Mouse (Mus musculus) cerebellum, adult 2 months (tissue): ENCODE results near the gene Pnpla6. TPM values are rescaled to one million over a fixed set of nuclear protein-coding genes. Genes with fewer than 3 reads are reported as not detected.

Source experiments
- DNase-seq, 2 experiments: peaks; one replicate each; pipeline ENCODE4 v3.0.0; 2021
- H3K27ac ChIP-seq: fragments of 200-500 bp; 2 replicates; pipeline ENCODE4 v1.5.1; 2012; ENCODE audit warnings: low read length, control low read depth, inconsistent platforms; ENCODE audit not compliant: insufficient read depth
- H3K27me3 ChIP-seq: fragments of 200-500 bp; 2 replicates; pipeline ENCODE4 v1.6.1; 2012; ENCODE audit warnings: inconsistent platforms, mild to moderate bottlenecking, low read length, moderate library complexity; ENCODE audit not compliant: control insufficient read depth, insufficient read depth
- H3K4me1 ChIP-seq: fragments of 200-500 bp; 2 replicates; pipeline ENCODE4 v1.6.1; 2011; ENCODE audit warnings: low read length; ENCODE audit not compliant: control insufficient read depth, insufficient read depth
- H3K4me3 ChIP-seq: fragments of 200-500 bp; replicated peaks from 2 replicates; pipeline ENCODE3; 2011; ENCODE audit warnings: mild to moderate bottlenecking, low read depth, low read length, control low read depth; ENCODE audit not compliant: insufficient read depth
- CTCF ChIP-seq: fragments of 200-500 bp; IDR thresholded peaks from 2 replicates; pipeline ENCODE4 v1.5.1; 2011; ENCODE audit warnings: low read depth, mild to moderate bottlenecking, control low read depth, low read length, moderate library complexity, borderline replicate concordance; ENCODE audit not compliant: insufficient read depth
- POLR2A ChIP-seq: fragments of 200-500 bp; IDR thresholded peaks from 2 replicates; pipeline ENCODE4 v1.6.1; 2011; ENCODE audit warnings: low read length, control low read depth, borderline replicate concordance; ENCODE audit not compliant: insufficient read depth
- WGBS: fragments of 180-500 bp; shearing (Covaris S2); methylation state at CpG from one replicate; pipeline ENCODE4 v1.1.7; 2018; 5-methylcytosine and 5-hydroxymethylcytosine counted together
- polyA plus RNA-seq: library from polyadenylated mRNA; depleted of rRNA; stranded (reverse); fragments of >200 nt; gene quantifications from 2 replicates; pipeline ENCODE4 v1.2.3, GENCODE M21; 2012

The Pnpla6 gene
- polyA plus RNA-seq, 1 experiment = 83.9 TPM

DNA sequence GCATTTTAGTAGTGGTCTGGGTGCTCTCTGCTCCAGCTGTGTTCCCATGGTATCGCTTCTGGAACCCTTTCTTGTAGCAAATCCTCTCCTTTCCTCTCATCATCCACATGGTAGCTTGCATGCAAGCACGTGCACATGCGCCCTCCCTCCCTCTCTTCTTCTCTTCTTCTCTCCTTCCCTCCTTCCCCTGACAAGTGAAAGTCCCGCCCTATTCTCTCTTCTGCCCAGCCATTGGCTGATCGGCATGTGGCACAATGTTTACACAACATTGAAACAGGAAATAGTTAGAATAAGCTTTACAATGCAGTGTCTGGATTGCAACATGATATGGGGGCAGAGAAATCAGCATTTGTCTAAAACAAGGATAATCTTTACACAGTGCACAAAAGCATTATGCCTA is 33.6 kb upstream of the Pnpla6 start:
- H3K4me1 ChIP-seq = no peaks in the 10 kb centered on the region; the same call in 1 of the 2 replicates
- TF ChIP-seq CTCF (no peak), POLR2A (no peak)
- no peak overlapping the region for H3K27ac ChIP-seq
- DNase-seq = no peak
- WGBS = 63% methylated on average over 5 of the region's 5 CpGs
- no peak overlapping the region for H3K4me3 ChIP-seq
- H3K27me3 ChIP-seq = no peaks in the 10 kb centered on the region

DNA sequence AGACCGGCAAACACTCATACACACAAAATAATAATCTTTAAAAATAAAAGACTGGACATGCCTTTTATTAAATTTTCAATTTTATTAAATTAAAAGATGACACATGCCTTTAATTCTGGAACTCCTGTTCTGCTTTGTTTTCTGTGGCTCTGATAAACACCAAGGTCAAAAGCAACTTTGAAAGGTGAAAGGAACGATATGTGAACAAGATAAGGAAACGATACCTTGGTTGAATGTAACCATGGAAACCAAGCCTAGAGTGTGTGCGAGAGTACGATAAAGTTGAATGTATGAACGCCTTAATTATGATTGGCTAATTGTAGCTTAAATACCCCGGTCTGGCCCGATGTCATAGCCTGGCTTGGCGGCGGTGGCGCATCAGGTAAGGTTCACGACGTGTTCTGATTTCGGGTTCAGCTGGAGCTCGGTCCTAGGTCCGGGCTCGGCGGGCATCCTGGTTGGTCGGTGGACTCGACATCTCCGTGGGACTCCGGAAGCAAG is 32.9 kb upstream of the Pnpla6 start:
- no peaks in the 10 kb centered on the region for H3K27me3 ChIP-seq
- 90% methylated on average over 22 of the region's 22 CpGs for WGBS

DNA sequence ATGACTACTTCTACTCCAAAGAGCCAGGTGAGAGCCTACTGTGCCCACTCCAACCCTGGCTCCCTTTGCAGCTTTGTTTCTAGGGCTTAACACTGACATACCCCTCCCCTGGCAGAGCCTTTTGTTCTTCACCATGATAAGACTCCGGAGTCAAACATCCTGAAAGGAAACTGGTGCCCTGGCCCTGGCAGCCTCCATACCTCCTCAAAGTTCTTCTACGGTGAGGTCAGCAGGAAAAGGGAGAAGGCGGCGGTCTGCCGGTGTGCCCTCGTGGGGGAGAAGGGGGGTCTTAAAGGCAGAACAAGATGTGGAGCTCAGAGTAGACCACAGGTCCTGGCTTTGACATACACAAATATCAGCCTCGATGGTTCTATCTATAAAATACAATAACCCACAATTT is 31.6 kb upstream of the Pnpla6 start:
- no peak for DNase-seq
- H3K27me3 ChIP-seq = no peaks in the 10 kb centered on the region
- H3K4me3 ChIP-seq = no peak overlapping the region
- no peak overlapping the region for H3K27ac ChIP-seq
- H3K4me1 ChIP-seq = no peaks in the 10 kb centered on the region; the same call in 1 of the 2 replicates
- TF ChIP-seq POLR2A = no peak
- TF ChIP-seq CTCF = no peak
- 82% methylated on average over 7 of the region's 7 CpGs for WGBS

More for the DNA sequence above, 32.9 kb upstream of the Pnpla6 start:
- H3K4me1 ChIP-seq = no peaks in the 10 kb centered on the region; the same call in 1 of the 2 replicates
- DNase-seq = no peak
- H3K4me3 ChIP-seq = no peak overlapping the region
- no peak overlapping the region for H3K27ac ChIP-seq
- TF ChIP-seq CTCF = no peak
- no peak for TF ChIP-seq POLR2A

DNA sequence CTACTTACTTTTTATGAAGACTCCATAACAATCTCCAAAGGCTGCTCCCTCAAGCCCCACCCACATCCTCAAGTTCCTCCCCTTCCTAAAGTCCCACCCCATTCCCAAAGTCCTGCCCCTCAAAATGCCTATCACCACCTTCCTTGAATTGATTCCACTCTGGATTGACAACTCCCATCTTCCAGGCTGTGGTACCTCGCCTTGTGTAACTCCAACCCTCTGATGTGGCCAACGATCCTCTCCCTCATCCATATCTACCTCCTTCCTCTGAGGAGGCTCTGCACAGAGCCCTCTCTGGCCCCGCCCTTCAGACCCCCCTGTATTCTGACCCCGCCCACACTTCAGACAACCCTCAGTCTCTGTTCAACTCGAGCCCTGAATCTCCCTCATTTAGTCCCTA is 30.0 kb upstream of the Pnpla6 start:
- no peaks in the 10 kb centered on the region for H3K27me3 ChIP-seq
- no peaks in the 10 kb centered on the region; the same call in 1 of the 2 replicates for H3K4me1 ChIP-seq
- no peak for DNase-seq
- no peak overlapping the region for H3K4me3 ChIP-seq
- no peak overlapping the region for H3K27ac ChIP-seq
- TF ChIP-seq POLR2A = no peak
- 23% methylated on average over 5 of the region's 5 CpGs for whole genome bisulfite sequencing

DNA sequence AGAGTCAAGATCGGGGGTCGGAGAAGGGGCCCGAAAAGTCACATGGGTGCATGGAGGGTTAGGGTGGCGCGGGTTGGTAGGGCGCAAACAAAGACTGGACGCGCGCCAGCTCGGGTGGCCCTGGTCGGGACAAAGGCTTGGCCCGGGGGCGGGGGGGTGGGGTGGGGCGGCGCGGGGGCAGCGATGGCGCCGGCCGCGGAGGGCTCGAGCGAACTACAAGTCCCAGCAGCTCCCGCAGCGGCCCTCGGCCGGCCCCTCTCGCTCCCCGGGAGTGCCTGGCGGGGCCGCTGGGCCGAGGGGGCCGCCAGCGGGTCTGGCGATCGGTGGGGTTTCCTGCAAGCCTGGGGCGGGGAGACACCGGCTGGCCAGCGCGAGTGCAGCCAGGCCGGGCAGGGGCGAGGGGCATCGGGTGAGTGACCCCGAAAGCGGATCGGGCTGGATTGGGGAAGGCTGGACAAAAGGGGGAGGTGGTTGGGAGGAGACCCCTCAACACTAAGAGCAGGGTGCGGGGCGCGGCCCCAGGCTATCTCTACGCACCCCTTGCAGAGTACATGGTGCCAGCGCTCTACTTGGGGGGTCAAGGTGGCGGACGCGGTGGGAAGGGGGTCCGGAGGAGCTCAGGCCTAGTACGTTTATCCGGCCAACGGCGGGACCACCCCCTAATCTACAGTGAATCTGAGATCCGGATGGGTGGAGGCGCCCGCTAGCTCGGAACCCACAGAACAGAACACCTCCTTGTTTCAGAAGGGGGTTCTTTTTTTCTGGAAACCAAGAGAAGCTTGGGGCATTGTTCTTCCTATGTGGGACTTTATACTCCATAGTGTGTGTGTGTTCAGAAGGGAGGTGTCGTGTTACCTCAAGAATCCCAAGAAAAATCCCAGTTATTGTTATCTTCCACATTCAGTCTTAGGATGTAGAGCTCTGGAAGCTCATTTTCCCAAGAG is 22.0 kb upstream of the Pnpla6 start, which contains the start of gene Zfp358:
Gene Zfp358, plus strand, starts transcription at position 238 of the 944 bp plus-strand sequence.
- peak; percentile 80 to 81 for DNase-seq
- WGBS = 1% methylated on average over 50 of the region's 64 CpGs
- TF ChIP-seq CTCF (no peak), POLR2A (peak; percentile 55; the same call in 1 of the 2 replicates)
- Histone ChIP-seq H3K4me1 (peaks cover 4% of the 10 kb centered on the region), H3K4me3 (peak within 1 kb of the TSS; percentile 97), H3K27ac (peak within 1 kb of the TSS; percentile 84), H3K27me3 (no peaks in the 10 kb centered on the region)

DNA sequence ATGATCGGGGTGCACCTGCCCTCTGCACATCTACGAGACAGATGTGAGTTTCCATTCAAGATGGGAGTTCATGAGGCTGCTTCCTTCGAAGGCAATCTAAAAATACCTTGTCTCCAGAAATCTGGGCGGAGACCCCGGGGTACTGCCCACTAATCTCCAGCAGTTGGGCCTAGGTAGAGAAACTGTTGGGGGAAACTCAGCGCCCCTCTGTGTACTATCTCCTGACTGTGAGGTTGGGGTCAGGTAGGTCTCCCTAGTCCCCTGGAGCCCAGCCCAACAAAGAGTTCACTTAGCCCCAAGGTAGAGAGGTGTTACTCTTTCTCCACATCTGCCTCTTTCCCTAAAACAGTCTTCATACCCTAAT is 21.4 kb upstream of the Pnpla6 start:
- TF ChIP-seq CTCF (no peak), POLR2A (no peak)
- Histone ChIP-seq H3K4me3 (peak overlapping the region; percentile 97), H3K27me3 (no peaks in the 10 kb centered on the region), H3K27ac (peak overlapping the region; percentile 84), H3K4me1 (peaks cover 4% of the 10 kb centered on the region)
- no peak for DNase-seq
- 30% methylated on average over 6 of the region's 6 CpGs for WGBS

DNA sequence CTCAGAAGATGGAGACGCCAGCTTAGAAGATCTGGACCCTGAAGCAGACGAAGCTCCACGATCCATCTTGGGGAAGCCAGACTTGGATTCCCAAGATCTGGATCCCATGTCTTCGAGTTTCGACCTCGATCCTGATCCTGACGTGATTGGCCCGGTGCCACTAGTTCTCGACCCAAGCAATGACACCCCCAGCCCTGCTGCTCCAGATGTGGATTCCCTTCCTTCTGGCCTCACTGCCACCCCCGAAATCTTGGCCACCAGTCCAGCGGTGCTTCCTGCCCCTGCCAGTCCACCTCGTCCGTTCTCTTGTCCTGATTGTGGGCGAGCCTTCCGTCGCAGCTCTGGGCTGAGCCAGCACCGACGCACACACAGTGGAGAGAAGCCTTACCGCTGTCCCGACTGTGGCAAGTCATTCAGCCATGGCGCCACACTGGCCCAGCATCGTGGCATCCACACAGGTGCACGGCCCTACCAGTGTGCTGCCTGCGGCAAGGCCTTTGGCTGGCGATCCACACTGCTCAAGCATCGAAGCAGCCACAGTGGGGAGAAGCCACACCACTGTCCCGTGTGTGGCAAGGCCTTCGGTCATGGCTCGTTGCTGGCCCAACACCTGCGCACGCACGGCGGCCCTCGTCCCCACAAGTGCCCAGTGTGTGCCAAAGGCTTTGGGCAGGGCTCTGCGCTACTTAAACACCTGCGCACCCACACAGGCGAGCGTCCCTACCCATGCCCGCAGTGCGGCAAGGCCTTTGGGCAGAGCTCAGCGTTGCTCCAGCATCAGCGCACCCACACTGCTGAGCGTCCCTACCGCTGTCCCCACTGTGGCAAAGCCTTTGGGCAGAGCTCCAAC is 19.4 kb upstream of the Pnpla6 start:
- DNase-seq = no peak
- Histone ChIP-seq H3K4me3 (no peak overlapping the region), H3K27ac (no peak overlapping the region), H3K27me3 (no peaks in the 10 kb centered on the region), H3K4me1 (peaks cover 4% of the 10 kb centered on the region)
- TF ChIP-seq CTCF = no peak
- 94% methylated on average over 44 of the region's 44 CpGs for WGBS
